Mouse (Mus musculus): Measurements from ENCODE around the gene Dok4. TPM values are rescaled to one million over a fixed set of nuclear protein-coding genes. Genes with fewer than 3 reads are reported as not detected.

The Dok4 gene
- polyA plus RNA-seq, 1 experiment = 5.3 TPM

DNA sequence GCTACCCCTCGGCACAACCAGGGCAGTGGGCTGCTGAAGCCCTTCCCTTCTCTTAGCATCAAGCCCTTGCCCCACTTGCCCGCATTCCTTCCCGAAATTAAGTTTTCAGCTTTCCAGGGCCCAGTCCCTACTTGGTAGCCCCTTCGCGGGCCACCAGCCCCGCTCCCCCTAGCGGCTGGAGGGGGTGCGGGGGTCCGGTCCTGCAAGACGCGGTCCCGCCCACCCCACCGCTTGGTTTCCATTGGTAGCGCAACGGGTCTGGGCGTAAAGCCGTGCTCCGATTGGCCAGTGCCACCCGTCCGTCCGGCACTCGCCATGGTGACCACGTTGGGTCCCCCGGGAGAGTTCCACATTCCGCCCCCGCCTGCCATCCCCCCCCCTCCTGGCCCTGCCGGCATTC lies 41.2 kb upstream of the Dok4 start:
- peak; percentile 58 to 83 for DNase-seq (ENCODE audit: low read depth in 1 of 2, low spot score in 2 of 2)
- Histone ChIP-seq H3K27me3 (ENCODE audit: control insufficient read depth, insufficient read depth, low read length) (peaks cover 5% of the 10 kb centered on the region), H3K36me3 (ENCODE audit: control insufficient read depth, insufficient read depth, low read length) (no peaks in the 10 kb centered on the region), H3K4me1 (ENCODE audit: control insufficient read depth, insufficient read depth, insufficient read length) (peaks cover 4% of the 10 kb centered on the region), H3K4me3 (ENCODE audit: extremely low read depth, insufficient read depth, insufficient read length) (peak overlapping the region; percentile 68), H3K27ac (ENCODE audit: insufficient read depth, low read length) (peak overlapping the region; percentile 66)
- 1% methylated on average over 26 of the region's 27 CpGs for WGBS
- no peak for TF ChIP-seq POLR2A (IDR thresholded peaks at IDR 0.05; ENCODE audit: low read depth, low read length)
- peak; percentile 59; the same call in 1 of the 2 replicates for TF ChIP-seq CTCF (IDR thresholded peaks at IDR 0.05; ENCODE audit: extremely low read depth, insufficient read depth, insufficient read length, insufficient replicate concordance)

DNA sequence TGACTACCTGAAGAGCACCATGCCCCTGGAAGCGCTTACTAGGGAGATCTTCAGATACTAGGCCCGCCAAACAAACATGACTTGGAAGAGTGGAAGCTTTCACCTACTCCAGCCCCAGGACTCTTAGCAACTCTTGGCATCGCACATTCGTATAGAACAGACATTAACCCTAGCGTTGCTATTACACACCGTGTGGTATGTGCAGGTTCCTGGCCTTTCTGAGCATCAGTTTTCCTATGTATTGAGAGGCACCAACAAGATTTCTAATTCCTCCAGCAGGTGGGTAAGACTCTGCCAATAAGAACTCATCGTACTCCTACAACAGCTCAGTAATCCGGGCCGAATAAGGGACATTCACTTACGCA lies 40.8 kb upstream of the Dok4 start:
- no peak for TF ChIP-seq CTCF (IDR thresholded peaks at IDR 0.05; ENCODE audit: extremely low read depth, insufficient read depth, insufficient read length, insufficient replicate concordance)
- no peak for TF ChIP-seq POLR2A (IDR thresholded peaks at IDR 0.05; ENCODE audit: low read depth, low read length)
- DNase-seq (ENCODE audit: low read depth in 1 of 2, low spot score in 2 of 2) = no peak
- Histone ChIP-seq H3K27ac (ENCODE audit: insufficient read depth, low read length) (no peak overlapping the region), H3K27me3 (ENCODE audit: control insufficient read depth, insufficient read depth, low read length) (peaks cover 5% of the 10 kb centered on the region), H3K4me3 (ENCODE audit: extremely low read depth, insufficient read depth, insufficient read length) (peak overlapping the region; percentile 68), H3K4me1 (ENCODE audit: control insufficient read depth, insufficient read depth, insufficient read length) (peaks cover 2% of the 10 kb centered on the region), H3K36me3 (ENCODE audit: control insufficient read depth, insufficient read depth, low read length) (no peaks in the 10 kb centered on the region)
- WGBS = 35% methylated on average over 10 of the region's 10 CpGs

DNA sequence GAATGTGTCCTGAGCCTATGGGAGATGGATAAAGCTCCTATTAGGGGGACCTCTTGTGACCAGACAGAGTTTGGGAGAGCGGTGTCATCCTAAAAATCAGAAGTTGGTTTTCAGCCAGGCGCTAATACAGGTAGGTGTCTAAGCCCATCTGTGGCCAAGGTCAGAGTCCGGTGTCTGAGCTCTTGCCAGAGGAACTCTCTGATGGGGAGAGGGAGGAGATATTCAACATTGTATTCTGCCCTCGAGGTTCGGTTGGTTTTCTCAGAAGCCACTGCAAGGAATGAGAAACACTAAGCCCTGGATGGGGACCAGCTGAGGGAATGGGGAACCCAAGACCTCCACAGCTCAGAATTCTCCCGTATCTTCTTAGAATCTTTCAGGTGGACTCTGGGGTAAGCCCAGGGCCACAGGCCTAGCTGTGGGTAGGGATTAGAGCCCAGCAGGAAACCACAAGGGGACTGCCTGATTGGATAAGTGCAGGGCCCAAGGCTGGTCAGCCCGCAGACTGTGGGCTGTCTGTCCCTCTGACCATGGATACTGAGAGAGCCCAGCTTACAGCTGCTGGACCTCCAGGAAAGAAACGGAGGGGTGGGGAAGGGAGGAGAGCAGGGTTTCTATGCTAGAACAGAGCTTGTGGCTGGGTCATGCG lies 40.3 kb upstream of the Dok4 start:
- DNase-seq (ENCODE audit: low read depth in 1 of 2, low spot score in 2 of 2) = no peak
- Histone ChIP-seq H3K27me3 (ENCODE audit: control insufficient read depth, insufficient read depth, low read length) (peaks cover 5% of the 10 kb centered on the region), H3K36me3 (ENCODE audit: control insufficient read depth, insufficient read depth, low read length) (no peaks in the 10 kb centered on the region), H3K4me3 (ENCODE audit: extremely low read depth, insufficient read depth, insufficient read length) (no peak overlapping the region), H3K4me1 (ENCODE audit: control insufficient read depth, insufficient read depth, insufficient read length) (peaks cover 2% of the 10 kb centered on the region), H3K27ac (ENCODE audit: insufficient read depth, low read length) (no peak overlapping the region)
- TF ChIP-seq POLR2A (IDR thresholded peaks at IDR 0.05; ENCODE audit: low read depth, low read length) = no peak
- TF ChIP-seq CTCF (IDR thresholded peaks at IDR 0.05; ENCODE audit: extremely low read depth, insufficient read depth, insufficient read length, insufficient replicate concordance) = no peak
- 55% methylated on average over 9 of the region's 9 CpGs for WGBS

DNA sequence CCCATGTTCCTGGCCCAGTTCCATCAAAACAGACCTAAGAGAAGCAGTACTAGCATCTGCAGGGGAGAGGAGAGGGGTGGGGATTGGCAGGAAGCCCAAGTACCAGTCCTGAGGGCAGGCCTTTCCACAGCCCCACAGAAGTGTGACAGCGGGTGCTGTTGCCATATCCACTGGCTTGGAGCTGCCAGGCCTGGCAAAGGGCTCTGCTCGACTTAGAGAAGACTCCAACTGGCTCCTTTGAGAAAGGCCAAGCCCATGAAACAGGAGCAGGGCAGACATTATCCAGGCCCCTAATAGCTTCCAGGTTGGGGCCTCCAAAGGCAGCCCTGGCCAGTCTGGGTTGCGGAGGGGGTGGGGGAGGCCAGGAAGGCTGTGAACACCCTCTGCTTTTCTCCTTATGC lies 38.6 kb upstream of the Dok4 start:
- DNase-seq (ENCODE audit: low read depth in 1 of 2, low spot score in 2 of 2) = no peak
- Histone ChIP-seq H3K27me3 (ENCODE audit: control insufficient read depth, insufficient read depth, low read length) (peaks cover 5% of the 10 kb centered on the region), H3K27ac (ENCODE audit: insufficient read depth, low read length) (no peak overlapping the region), H3K4me3 (ENCODE audit: extremely low read depth, insufficient read depth, insufficient read length) (no peak overlapping the region), H3K36me3 (ENCODE audit: control insufficient read depth, insufficient read depth, low read length) (no peaks in the 10 kb centered on the region), H3K4me1 (ENCODE audit: control insufficient read depth, insufficient read depth, insufficient read length) (peaks cover 2% of the 10 kb centered on the region)
- no peak for TF ChIP-seq CTCF (IDR thresholded peaks at IDR 0.05; ENCODE audit: extremely low read depth, insufficient read depth, insufficient read length, insufficient replicate concordance)
- no peak for TF ChIP-seq POLR2A (IDR thresholded peaks at IDR 0.05; ENCODE audit: low read depth, low read length)
- WGBS = 67% methylated on average over 3 of the region's 3 CpGs

DNA sequence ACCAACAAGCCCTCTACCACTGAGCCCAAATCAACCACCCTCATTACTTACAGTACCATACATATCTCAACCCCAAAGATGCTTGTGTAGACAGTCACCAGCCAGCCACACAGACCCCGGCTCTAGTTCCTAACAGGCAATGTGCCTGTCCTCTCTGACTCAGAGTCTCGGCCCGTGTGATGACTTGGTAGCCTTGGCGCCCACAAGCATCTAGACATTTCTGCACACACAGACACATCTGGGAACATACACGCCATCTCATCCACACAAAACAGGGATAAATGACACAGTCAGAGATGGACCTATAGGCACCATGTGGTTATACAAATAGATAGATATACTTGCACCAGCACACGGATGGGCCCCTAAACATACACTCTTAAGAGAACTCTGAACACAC lies 38.1 kb upstream of the Dok4 start:
- no peak overlapping the region for H3K4me3 ChIP-seq (ENCODE audit: extremely low read depth, insufficient read depth, insufficient read length)
- peaks cover 5% of the 10 kb centered on the region for H3K27me3 ChIP-seq (ENCODE audit: control insufficient read depth, insufficient read depth, low read length)
- H3K4me1 ChIP-seq (ENCODE audit: control insufficient read depth, insufficient read depth, insufficient read length) = no peaks in the 10 kb centered on the region; the same call in 1 of the 2 replicates
- no peak for TF ChIP-seq CTCF (IDR thresholded peaks at IDR 0.05; ENCODE audit: extremely low read depth, insufficient read depth, insufficient read length, insufficient replicate concordance)
- no peak for TF ChIP-seq POLR2A (IDR thresholded peaks at IDR 0.05; ENCODE audit: low read depth, low read length)
- 88% methylated on average over 6 of the region's 6 CpGs for WGBS
- H3K27ac ChIP-seq (ENCODE audit: insufficient read depth, low read length) = no peak overlapping the region
- no peaks in the 10 kb centered on the region for H3K36me3 ChIP-seq (ENCODE audit: control insufficient read depth, insufficient read depth, low read length)
- DNase-seq (ENCODE audit: low read depth in 1 of 2, low spot score in 2 of 2) = no peak

DNA sequence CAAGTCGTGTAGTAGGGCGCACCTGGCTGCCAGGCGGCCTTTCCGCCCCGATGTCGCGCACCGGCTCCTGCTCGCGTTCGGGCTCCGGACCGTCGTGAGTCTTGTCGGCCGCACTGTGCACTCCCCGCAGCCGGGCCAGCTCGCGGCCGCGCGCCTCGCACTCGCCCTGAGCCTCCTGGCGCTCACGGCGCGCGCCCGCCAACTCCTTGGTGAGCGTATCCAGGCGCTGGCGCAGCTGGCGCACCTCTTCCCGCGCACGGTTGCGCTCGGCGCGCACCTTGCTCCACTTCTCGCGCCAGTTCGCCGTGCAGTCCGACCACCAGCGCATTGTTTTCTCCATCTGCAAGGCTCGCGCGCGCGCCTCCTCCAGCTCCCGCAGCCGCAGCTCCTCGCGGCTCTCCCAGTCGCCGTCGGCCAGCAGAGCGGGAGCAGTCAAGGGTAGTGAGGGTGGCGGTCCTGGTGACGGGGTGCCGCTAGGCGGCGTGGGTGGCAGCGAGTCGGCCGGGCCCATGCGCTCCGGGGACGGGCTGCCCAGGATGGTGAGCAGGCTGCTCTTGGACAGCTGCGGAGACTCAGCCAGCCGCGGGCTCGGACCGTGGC lies 37.0 kb upstream of the Dok4 start:
- 86% methylated on average over 77 of the region's 77 CpGs for WGBS
- TF ChIP-seq CTCF (IDR thresholded peaks at IDR 0.05; ENCODE audit: extremely low read depth, insufficient read depth, insufficient read length, insufficient replicate concordance) (no peak), POLR2A (IDR thresholded peaks at IDR 0.05; ENCODE audit: low read depth, low read length) (no peak)

DNA sequence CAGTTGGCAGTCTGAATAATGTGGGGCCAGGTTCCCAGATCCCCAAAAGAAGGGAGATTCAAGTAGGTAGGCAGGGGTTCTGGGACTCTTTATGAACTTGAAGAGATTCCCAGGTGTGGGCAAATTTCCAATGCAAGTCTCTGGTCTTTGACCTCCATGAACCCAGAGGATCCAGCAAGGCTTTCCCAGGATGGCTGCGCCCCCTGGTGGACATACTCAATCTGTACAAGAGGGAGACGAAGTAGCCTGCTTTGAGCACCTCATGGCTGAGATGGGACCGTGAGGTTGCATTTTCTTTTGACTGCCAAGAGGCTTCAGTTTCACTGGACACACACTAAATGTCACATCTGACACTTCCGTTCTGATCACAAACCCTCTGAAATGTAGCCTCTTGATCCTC lies 32.7 kb upstream of the Dok4 start:
- TF ChIP-seq CTCF (IDR thresholded peaks at IDR 0.05; ENCODE audit: extremely low read depth, insufficient read depth, insufficient read length, insufficient replicate concordance) (peak; percentile 83; the same call in 1 of the 2 replicates), POLR2A (IDR thresholded peaks at IDR 0.05; ENCODE audit: low read depth, low read length) (no peak)
- Histone ChIP-seq H3K27me3 (ENCODE audit: control insufficient read depth, insufficient read depth, low read length) (no peaks in the 10 kb centered on the region), H3K36me3 (ENCODE audit: control insufficient read depth, insufficient read depth, low read length) (no peaks in the 10 kb centered on the region), H3K27ac (ENCODE audit: insufficient read depth, low read length) (no peak overlapping the region), H3K4me3 (ENCODE audit: extremely low read depth, insufficient read depth, insufficient read length) (no peak overlapping the region), H3K4me1 (ENCODE audit: control insufficient read depth, insufficient read depth, insufficient read length) (no peaks in the 10 kb centered on the region; the same call in 1 of the 2 replicates)
- DNase-seq (ENCODE audit: low read depth in 1 of 2, low spot score in 2 of 2) = peak; percentile 28 to 65
- WGBS = 8% methylated on average over 4 of the region's 4 CpGs

More for the DNA sequence above, 37.0 kb upstream of the Dok4 start:
- Histone ChIP-seq H3K27ac (ENCODE audit: insufficient read depth, low read length) (no peak overlapping the region), H3K27me3 (ENCODE audit: control insufficient read depth, insufficient read depth, low read length) (peaks cover 5% of the 10 kb centered on the region), H3K4me1 (ENCODE audit: control insufficient read depth, insufficient read depth, insufficient read length) (no peaks in the 10 kb centered on the region; the same call in 1 of the 2 replicates), H3K4me3 (ENCODE audit: extremely low read depth, insufficient read depth, insufficient read length) (no peak overlapping the region), H3K36me3 (ENCODE audit: control insufficient read depth, insufficient read depth, low read length) (no peaks in the 10 kb centered on the region)
- no peak for DNase-seq (ENCODE audit: low read depth in 1 of 2, low spot score in 2 of 2)
